Mouse (Mus musculus) small intestine, adult 2 months (tissue): ENCODE data around the gene Atp6v0e2.

Experiments
- CTCF ChIP-seq: fragments of 200-500 bp; IDR thresholded peaks from 2 replicates; pipeline ENCODE4 v1.5.1; 2012; ENCODE audit warnings: low read depth, mild to moderate bottlenecking, control low read depth, inconsistent platforms, low read length, moderate library complexity, mixed read lengths; ENCODE audit not compliant: insufficient replicate concordance, insufficient read length; ENCODE audit errors: extremely low read depth
- POLR2A ChIP-seq: fragments of 200-500 bp; IDR thresholded peaks from 2 replicates; pipeline ENCODE4 v1.6.1; 2012; ENCODE audit warnings: low read depth, mild to moderate bottlenecking, control low read depth, inconsistent platforms, low read length, moderate library complexity

DNA sequence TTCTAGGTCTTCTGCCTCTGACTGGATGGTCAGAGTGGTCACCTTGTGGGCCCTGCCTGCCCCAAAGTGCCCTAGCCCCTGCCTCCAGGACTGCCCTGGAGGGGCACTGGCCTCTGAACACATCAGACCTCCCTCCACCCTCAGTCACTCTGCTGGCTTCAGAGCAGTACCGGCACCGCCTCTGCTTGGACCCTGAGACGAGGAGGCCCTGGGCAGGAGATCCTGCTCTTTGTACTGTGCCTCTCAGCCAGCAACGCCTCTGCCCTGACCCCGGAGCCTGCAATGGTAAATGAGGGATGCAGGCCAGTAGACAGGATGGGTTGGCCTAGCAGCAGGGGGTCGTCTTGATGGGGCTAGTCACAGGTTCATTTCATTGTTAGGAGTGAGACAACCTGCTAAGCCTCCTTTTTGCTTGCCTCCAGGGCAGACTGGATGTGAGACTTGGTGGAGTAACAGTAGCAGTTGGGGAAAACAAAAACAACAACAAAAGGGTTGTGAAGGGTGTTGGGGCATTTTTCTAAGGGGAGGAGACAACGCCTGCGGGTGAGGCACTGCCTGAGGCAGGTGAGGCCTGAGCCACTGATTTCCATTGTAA lies 44.2 kb upstream of the Atp6v0e2 start:
- TF ChIP-seq CTCF: no peak
- no peak for TF ChIP-seq POLR2A
